7 mouse cellular contexts compared by ENCODE assay signal in genomic region chr6:126791964-126792363, GRCm38 (mm10). TPM values are rescaled to one million over a fixed set of nuclear protein-coding genes. Genes with fewer than 3 reads are reported as not detected.
DNase-seq lines count a peak whose midpoint lies in the region; ATAC-seq lines count a peak whose summit lies in the region.

No protein-coding gene starts in this region.

- H3K27ac ChIP-seq in kidney, embryonic 16.5 days (ENCODE audit: low read length), result no peak overlapping the region

- no peaks in the 10 kb centered on the region for H3K36me3 ChIP-seq in kidney, embryonic 16.5 days (ENCODE audit: insufficient read depth, low read length)

- peak overlapping the region; percentile 47; the same call in 1 of the 2 replicates for H3K9ac ChIP-seq in kidney, embryonic 16.5 days (replicated peaks; ENCODE audit: low read length)

- H3K4me2 ChIP-seq in kidney, embryonic 16.5 days (replicated peaks; ENCODE audit: low read depth, low read length), result peak overlapping the region; percentile 55

- peak; percentile 44 for ATAC-seq in granulocyte monocyte progenitor cell, adult 5-6 weeks (replicated peaks; ENCODE audit: poor library complexity, severe bottlenecking)
- no peak for ATAC-seq in kidney, embryonic 16.5 days (ENCODE audit: low FRiP score, low TSS enrichment)

- no peaks in the 10 kb centered on the region for H3K9me3 ChIP-seq in kidney, embryonic 16.5 days (ENCODE audit: low read length)

- peaks cover 6% of the 10 kb centered on the region; the same call in 1 of the 2 replicates for H3K4me1 ChIP-seq in kidney, embryonic 16.5 days (ENCODE audit: insufficient read depth, low read length)

- no peaks in the 10 kb centered on the region for H3K27me3 ChIP-seq in kidney, embryonic 16.5 days (ENCODE audit: insufficient read depth, low read length)

- H3K4me3 ChIP-seq in kidney, embryonic 16.5 days (ENCODE audit: low read length), result peak overlapping the region; percentile 35

- 29% methylated on average over 12 of the region's 12 CpGs for WGBS in kidney, embryonic 16.5 days

- peak; percentile 32 for DNase-seq in right cerebral cortex, postnatal 14 days
- no peak for DNase-seq in right cerebral cortex, postnatal 10 days (ENCODE audit: low spot score in 2 of 2)
- DNase-seq in brain, adult 2 months (ENCODE audit: low read depth, low spot score), result peak; percentile 71
- DNase-seq in lung, postnatal 14 days, result peak; percentile 38
- DNase-seq in adipocyte (ENCODE audit: low spot score), result no peak

RNA-seq across cellular contexts. Expression of gene Kcna6, which starts 51.5 kb away (rescaled TPM):
- 0.11 TPM in 1 of 2 replicates, not detected in the other for total RNA-seq in granulocyte monocyte progenitor cell, adult 5-6 weeks (2014; fragmentation: Nextera tagmentation)
- not detected in 2 replicates for total RNA-seq in granulocyte monocyte progenitor cell, adult 5-6 weeks (2017)
- polyA plus RNA-seq in kidney, embryonic 16.5 days (2015; fragmentation: Nextera tagmentation; extraction: Ambion mirVana), result 3.1 and 3.5 TPM in 2 replicates

RNA-seq across cellular contexts. Expression of gene Ndufa9, which starts 57.0 kb away (rescaled TPM):
- total RNA-seq in granulocyte monocyte progenitor cell, adult 5-6 weeks (2014; fragmentation: Nextera tagmentation), result 76.0 and 87.8 TPM in 2 replicates
- total RNA-seq in granulocyte monocyte progenitor cell, adult 5-6 weeks (2017), result 153 and 186 TPM in 2 replicates
- polyA plus RNA-seq in kidney, embryonic 16.5 days (2015; fragmentation: Nextera tagmentation; extraction: Ambion mirVana), result 241 and 248 TPM in 2 replicates

Comparison
In these comparisons a context has a peak if more than half of its experiments do, and no peak if none do; other contexts are left out.
1. DNase-seq: peak in right cerebral cortex, postnatal 14 days (single experiment), brain, adult 2 months (single experiment) and lung, postnatal 14 days (single experiment); none in right cerebral cortex, postnatal 10 days (0 of 2) and adipocyte (single experiment).